Mouse (Mus musculus) forebrain, embryonic 16.5 days (tissue): Measurements from ENCODE around the gene Ispd. TPM values are rescaled to one million over a fixed set of nuclear protein-coding genes. Genes with fewer than 3 reads are reported as not detected.

Experiments used
- ATAC-seq: fragments of 200-750 bp; cut with Nextera tagmentation; 2 replicates; pipeline ENCODE4 v1.8.0; 2017; ENCODE audit warnings: mild to moderate bottlenecking, moderate library complexity
- H3K27ac ChIP-seq: fragments of 300-500 bp; sonication (generic); 2 replicates; pipeline ENCODE4 v1.5.1; 2014; ENCODE audit warnings: low read length, control low read depth
- H3K27me3 ChIP-seq: fragments of 300-500 bp; sonication (generic); replicated peaks from 2 replicates; pipeline ENCODE4 v1.6.1; 2014; ENCODE audit warnings: low read length; ENCODE audit not compliant: control insufficient read depth, insufficient read depth
- H3K36me3 ChIP-seq: fragments of 300-500 bp; sonication (generic); 2 replicates; pipeline ENCODE4 v1.6.1; 2014; ENCODE audit not compliant: control insufficient read depth, insufficient read depth
- H3K4me1 ChIP-seq: fragments of 300-500 bp; sonication (generic); replicated peaks from 2 replicates; pipeline ENCODE4 v1.6.1; 2014; ENCODE audit warnings: low read length; ENCODE audit not compliant: control insufficient read depth, insufficient read depth
- H3K4me2 ChIP-seq: fragments of 300-500 bp; sonication (generic); 2 replicates; pipeline ENCODE4 v1.6.1; 2014; ENCODE audit warnings: mild to moderate bottlenecking, low read length, control low read depth
- H3K4me3 ChIP-seq: fragments of 300-500 bp; sonication (generic); replicated peaks from 2 replicates; pipeline ENCODE4 v1.5.1; 2014; ENCODE audit warnings: mild to moderate bottlenecking, low read length, control low read depth
- H3K9ac ChIP-seq: fragments of 300-500 bp; sonication (generic); replicated peaks from 2 replicates; pipeline ENCODE4 v1.6.1; 2014; ENCODE audit warnings: low read depth, low read length, control low read depth
- H3K9me3 ChIP-seq: fragments of 300-500 bp; sonication (generic); 2 replicates; pipeline ENCODE4 v1.6.1; 2016; ENCODE audit warnings: low read length; ENCODE audit not compliant: control insufficient read depth
- WGBS: fragments of 180-500 bp; shearing (Covaris S2); extraction: QIAGEN DNeasy Blood & Tissue Kit; methylation state at CpG from one replicate; pipeline ENCODE4 v1.1.7; 2014; 5-methylcytosine and 5-hydroxymethylcytosine counted together
- polyA plus RNA-seq: library from polyadenylated mRNA; unstranded; fragments of >200 nt; fragmentation: Nextera tagmentation; extraction: Ambion mirVana; gene quantifications from 2 replicates; pipeline ENCODE4 v1.2.1, GENCODE M21; 2015

Gene Ispd
- polyA plus RNA-seq, 1 experiment from 2014 or later, result 7.0 TPM

DNA sequence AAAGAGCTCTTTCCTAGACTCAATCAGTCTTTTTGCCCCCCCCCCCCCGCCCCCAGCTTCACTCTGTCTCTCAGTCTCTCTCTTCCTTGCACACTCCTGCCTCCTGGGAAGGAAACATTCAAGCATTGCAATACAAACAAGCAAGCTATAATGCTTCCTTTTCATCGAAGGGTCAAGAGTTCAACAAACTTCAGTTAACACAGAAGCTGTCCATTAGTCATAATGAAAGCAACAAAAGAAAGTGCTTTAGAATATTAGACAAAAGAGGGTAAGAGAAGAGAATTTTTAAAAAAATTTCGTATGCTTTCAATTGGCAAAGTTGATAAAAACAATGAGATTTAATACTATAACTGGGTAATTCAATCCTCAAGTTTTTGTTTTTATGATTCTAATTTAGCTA, 996 bp upstream of the Ispd start:
- Histone ChIP-seq H3K4me3 (no peak overlapping the region), H3K9me3 (no peaks in the 10 kb centered on the region), H3K36me3 (no peaks in the 10 kb centered on the region), H3K4me1 (peaks cover 12% of the 10 kb centered on the region), H3K27ac (no peak overlapping the region), H3K27me3 (no peaks in the 10 kb centered on the region), H3K9ac (no peak overlapping the region), H3K4me2 (no peak overlapping the region)
- WGBS, result 21% methylated on average over 3 of the region's 3 CpGs
- no peak for ATAC-seq

GRCm38 (mm10) chr12:36380806-36381205, 444 bp upstream of the Ispd start:
- H3K9ac ChIP-seq, result no peak overlapping the region; the same call in 1 of the 2 replicates
- H3K4me3 ChIP-seq, result no peak overlapping the region

DNA sequence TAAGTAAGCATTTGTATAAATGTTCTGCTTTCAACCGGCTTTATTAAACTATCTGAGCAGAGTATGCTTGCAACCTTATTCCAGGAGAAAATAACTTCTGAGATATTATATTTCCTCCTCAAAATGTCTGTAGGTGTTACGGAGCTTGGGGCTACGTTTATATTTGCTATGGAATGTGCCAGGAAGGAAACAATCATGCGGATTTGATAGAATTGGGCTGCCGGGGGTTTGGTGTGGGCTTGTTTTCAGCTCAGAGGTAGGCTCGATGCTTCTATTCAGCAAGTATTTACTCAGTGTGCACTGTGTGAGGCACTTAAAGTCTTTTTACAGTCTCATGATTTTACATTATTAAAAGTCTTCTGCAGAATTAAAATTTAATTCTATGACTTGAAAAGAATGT, 4.1 kb downstream of the Ispd start:
- no peaks in the 10 kb centered on the region for H3K27me3 ChIP-seq
- H3K36me3 ChIP-seq, result no peaks in the 10 kb centered on the region
- no peaks in the 10 kb centered on the region for H3K9me3 ChIP-seq
- no peak overlapping the region for H3K27ac ChIP-seq
- 63% methylated on average over 6 of the region's 6 CpGs for WGBS
- no peak overlapping the region for H3K4me2 ChIP-seq
- no peak overlapping the region for H3K9ac ChIP-seq
- no peak overlapping the region for H3K4me3 ChIP-seq
- no peak for ATAC-seq
- H3K4me1 ChIP-seq, result peaks cover 12% of the 10 kb centered on the region

More at GRCm38 (mm10) chr12:36380806-36381205, 444 bp upstream of the Ispd start:
- H3K4me1 ChIP-seq, result peaks cover 12% of the 10 kb centered on the region
- H3K9me3 ChIP-seq, result no peaks in the 10 kb centered on the region
- no peaks in the 10 kb centered on the region for H3K27me3 ChIP-seq
- H3K36me3 ChIP-seq, result no peaks in the 10 kb centered on the region
- no peak for ATAC-seq
- H3K27ac ChIP-seq, result no peak overlapping the region
- no peak overlapping the region for H3K4me2 ChIP-seq
- 63% methylated on average over 5 of the region's 5 CpGs for WGBS

DNA sequence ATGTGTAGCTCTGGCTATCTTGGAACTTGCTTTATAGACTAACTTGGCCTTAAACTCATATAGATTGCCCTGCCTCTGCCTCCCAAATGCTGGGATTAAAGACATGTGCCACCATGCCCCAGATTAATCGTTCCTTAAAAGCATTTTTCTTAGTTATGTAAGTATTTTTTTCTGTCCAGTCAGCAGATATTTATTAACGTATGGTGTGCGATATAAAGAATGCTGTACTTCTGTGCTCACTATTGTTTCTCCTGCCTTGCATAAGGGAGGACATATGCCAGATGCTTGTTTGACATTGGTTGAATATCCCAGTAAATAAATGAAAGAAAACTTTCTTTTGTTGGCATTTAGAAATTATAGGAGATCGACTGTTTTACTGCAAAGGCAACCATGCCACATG, 5.7 kb downstream of the Ispd start:
- H3K4me2 ChIP-seq, result no peak overlapping the region
- H3K27ac ChIP-seq, result no peak overlapping the region
- H3K36me3 ChIP-seq, result no peaks in the 10 kb centered on the region
- H3K4me3 ChIP-seq, result no peak overlapping the region
- H3K27me3 ChIP-seq, result no peaks in the 10 kb centered on the region
- 0 out of 2 replicates have a peak, but pooled peaks cover 5% of the 10 kb centered on the region for H3K4me1 ChIP-seq
- H3K9ac ChIP-seq, result no peak overlapping the region
- WGBS, result 87% methylated on average over 4 of the region's 4 CpGs
- ATAC-seq, result no peak
- 0 out of 2 replicates have a peak, but pooled peaks cover under 1% of the 10 kb centered on the region for H3K9me3 ChIP-seq

DNA sequence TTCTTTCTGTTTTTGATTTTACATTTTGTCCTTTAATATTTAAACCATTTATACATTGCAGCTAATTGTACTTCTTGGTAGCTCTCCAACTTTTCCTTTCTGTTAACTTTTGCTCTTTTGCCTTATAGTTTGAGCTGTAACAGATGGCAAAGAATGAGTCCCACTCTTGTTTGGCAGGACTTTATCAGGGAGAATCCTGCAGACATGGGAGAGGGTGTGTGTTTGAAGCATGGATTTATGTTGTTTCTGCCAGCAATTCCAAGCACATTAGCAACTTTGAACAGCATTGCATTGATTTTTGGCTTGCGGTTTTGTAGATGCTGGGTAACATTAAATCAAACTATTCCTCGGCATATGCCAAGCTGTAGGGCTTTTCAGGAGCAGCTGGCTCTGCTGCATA, 13.9 kb downstream of the Ispd start:
- Histone ChIP-seq H3K27ac (no peak overlapping the region), H3K4me1 (no peaks in the 10 kb centered on the region)
- ATAC-seq, result peak; percentile 93

GRCm38 (mm10) chr12:36423677-36424076, 42.4 kb downstream of the Ispd start:
- 88% methylated on average over 10 of the region's 10 CpGs for WGBS
- no peaks in the 10 kb centered on the region for H3K27me3 ChIP-seq
- H3K4me3 ChIP-seq, result no peak overlapping the region
- H3K4me1 ChIP-seq, result no peaks in the 10 kb centered on the region
- H3K9me3 ChIP-seq, result no peaks in the 10 kb centered on the region
- H3K4me2 ChIP-seq, result no peak overlapping the region
- H3K9ac ChIP-seq, result no peak overlapping the region
- H3K27ac ChIP-seq, result no peak overlapping the region
- no peak for ATAC-seq
- H3K36me3 ChIP-seq, result no peaks in the 10 kb centered on the region

More for the DNA sequence above, 13.9 kb downstream of the Ispd start:
- Histone ChIP-seq H3K9me3 (0 out of 2 replicates have a peak, but pooled peaks cover 5% of the 10 kb centered on the region), H3K36me3 (no peaks in the 10 kb centered on the region), H3K9ac (no peak overlapping the region), H3K4me3 (no peak overlapping the region), H3K4me2 (no peak overlapping the region), H3K27me3 (no peaks in the 10 kb centered on the region)
- WGBS, result 58% methylated on average over 2 of the region's 2 CpGs

DNA sequence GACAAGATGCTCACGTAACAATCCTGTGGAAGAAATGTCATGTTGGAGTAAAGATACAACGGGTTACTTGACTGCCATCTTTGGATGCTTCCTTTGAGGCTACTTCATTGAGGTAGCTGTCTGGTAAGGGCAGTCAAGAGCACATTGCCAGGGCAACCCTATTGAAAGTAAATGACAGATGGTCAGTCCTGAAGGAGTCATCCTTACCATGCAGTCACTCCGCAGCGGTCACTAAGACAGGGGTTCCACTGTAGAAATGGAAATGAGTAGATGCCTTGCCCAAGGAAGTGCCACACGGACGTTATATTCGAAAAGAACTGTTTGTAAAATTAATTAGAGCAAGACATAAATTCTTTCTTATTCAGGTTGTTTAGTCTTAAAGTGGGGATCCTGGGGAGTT, 44.0 kb downstream of the Ispd start:
- Histone ChIP-seq H3K27ac (no peak overlapping the region), H3K27me3 (no peaks in the 10 kb centered on the region), H3K36me3 (no peaks in the 10 kb centered on the region), H3K9me3 (no peaks in the 10 kb centered on the region), H3K9ac (no peak overlapping the region), H3K4me3 (no peak overlapping the region), H3K4me1 (no peaks in the 10 kb centered on the region), H3K4me2 (no peak overlapping the region)
- ATAC-seq, result no peak
- WGBS, result 71% methylated on average over 7 of the region's 7 CpGs

DNA sequence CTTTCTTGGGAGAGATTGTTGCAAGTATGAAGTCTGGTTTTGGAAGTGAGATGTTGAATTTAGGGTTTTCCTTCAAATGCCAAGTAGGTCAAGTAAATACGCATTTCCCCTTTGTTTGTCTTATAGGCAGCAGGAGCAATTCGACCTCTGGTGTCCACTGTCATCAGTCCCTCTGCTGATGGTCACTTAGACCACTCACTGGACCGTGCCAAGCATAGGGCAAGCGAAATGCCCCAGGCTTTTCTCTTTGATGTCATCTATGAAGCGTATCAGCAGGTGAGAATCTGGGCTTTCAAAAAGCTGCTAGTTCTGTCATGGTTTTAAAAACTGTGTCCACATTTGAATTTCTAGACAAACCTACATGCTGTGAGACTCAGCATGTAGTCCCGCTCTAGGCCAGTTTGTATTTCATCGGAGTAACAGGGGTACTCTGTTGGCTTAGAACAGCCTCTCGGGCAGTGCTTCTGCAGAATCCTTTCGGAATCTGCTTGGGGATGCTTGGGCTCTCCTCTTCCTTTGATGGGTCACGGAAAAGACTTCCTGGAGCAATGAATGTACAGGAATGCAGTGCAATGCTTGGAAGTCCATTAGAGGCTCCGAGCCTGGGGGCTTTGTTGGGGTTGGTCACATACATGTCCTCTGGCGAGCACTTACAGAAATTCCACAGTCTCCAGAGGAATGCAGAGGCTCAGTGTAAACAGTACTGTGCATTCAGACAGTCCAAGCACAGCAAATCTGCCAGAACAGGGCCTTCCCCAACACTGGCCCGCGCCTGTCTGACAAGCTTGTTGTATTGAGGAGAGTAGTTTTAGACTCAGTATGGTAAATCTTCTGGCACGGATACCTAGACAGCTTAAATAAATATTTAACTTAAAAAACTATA, 45.2 kb downstream of the Ispd start:
- H3K36me3 ChIP-seq, result no peaks in the 10 kb centered on the region
- WGBS, result 83% methylated on average over 15 of the region's 15 CpGs
- no peak overlapping the region for H3K4me2 ChIP-seq
- no peaks in the 10 kb centered on the region for H3K4me1 ChIP-seq
- no peak for ATAC-seq
- H3K27ac ChIP-seq, result no peak overlapping the region
- H3K9me3 ChIP-seq, result no peaks in the 10 kb centered on the region
- H3K9ac ChIP-seq, result no peak overlapping the region
- no peaks in the 10 kb centered on the region for H3K27me3 ChIP-seq
- no peak overlapping the region for H3K4me3 ChIP-seq

DNA sequence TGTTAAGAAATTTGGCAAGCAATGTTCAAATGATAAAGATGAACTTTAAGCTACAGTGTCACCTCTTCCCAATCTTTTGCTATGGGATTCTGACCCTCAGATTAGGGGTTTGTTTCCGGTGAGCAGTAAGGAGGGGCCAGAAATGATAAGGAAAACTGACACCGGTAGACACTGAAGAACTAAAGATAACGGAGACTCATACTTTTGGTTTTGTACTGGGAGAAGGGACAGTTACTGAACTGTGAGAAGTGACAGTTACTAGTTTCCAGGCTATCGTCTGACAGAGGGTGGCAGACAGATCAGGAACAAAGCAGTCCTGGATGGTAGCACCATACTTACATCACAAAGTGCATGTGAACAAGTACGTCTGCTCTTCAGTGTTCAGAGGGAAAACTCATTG, 55.7 kb downstream of the Ispd start:
- Histone ChIP-seq H3K4me2 (no peak overlapping the region), H3K4me3 (no peak overlapping the region), H3K27me3 (no peaks in the 10 kb centered on the region), H3K4me1 (no peaks in the 10 kb centered on the region), H3K36me3 (no peaks in the 10 kb centered on the region), H3K9me3 (no peaks in the 10 kb centered on the region), H3K27ac (no peak overlapping the region), H3K9ac (no peak overlapping the region)
- ATAC-seq, result no peak
- WGBS, result 84% methylated on average over 5 of the region's 5 CpGs
